Mouse (Mus musculus) forebrain, embryonic 15.5 days (tissue): Measurements from ENCODE around the gene Mreg. TPM values are rescaled to one million over a fixed set of nuclear protein-coding genes. Genes with fewer than 3 reads are reported as not detected.

ENCODE experiments used
- ATAC-seq: fragments of 200-750 bp; cut with Nextera tagmentation; replicated peaks from 2 replicates; pipeline ENCODE4 v1.8.0; 2017; ENCODE audit warnings: mild to moderate bottlenecking, moderate TSS enrichment, moderate library complexity
- H3K27ac ChIP-seq: fragments of 300-500 bp; sonication (generic); replicated peaks from 2 replicates; pipeline ENCODE4 v1.5.1; 2015; ENCODE audit warnings: mild to moderate bottlenecking, inconsistent platforms
- H3K27me3 ChIP-seq: fragments of 300-500 bp; sonication (generic); 2 replicates; pipeline ENCODE4 v1.6.1; 2015; ENCODE audit warnings: inconsistent platforms
- H3K36me3 ChIP-seq: fragments of 300-500 bp; sonication (generic); 2 replicates; pipeline ENCODE4 v1.6.1; 2015; ENCODE audit warnings: mild to moderate bottlenecking, inconsistent platforms
- H3K4me1 ChIP-seq: fragments of 300-500 bp; sonication (generic); 2 replicates; pipeline ENCODE4 v1.6.1; 2015; ENCODE audit warnings: inconsistent platforms
- H3K4me2 ChIP-seq: fragments of 300-500 bp; sonication (generic); replicated peaks from 2 replicates; pipeline ENCODE4 v1.6.1; 2015; ENCODE audit warnings: mild to moderate bottlenecking, inconsistent platforms
- H3K4me3 ChIP-seq: fragments of 300-500 bp; sonication (generic); 2 replicates; pipeline ENCODE4 v1.5.1; 2015; ENCODE audit warnings: mild to moderate bottlenecking, inconsistent platforms
- H3K9ac ChIP-seq: fragments of 300-500 bp; sonication (generic); replicated peaks from 2 replicates; pipeline ENCODE4 v1.6.1; 2015; ENCODE audit warnings: mild to moderate bottlenecking, inconsistent platforms
- H3K9me3 ChIP-seq: fragments of 300-500 bp; sonication (generic); 2 replicates; pipeline ENCODE4 v1.6.1; 2016; ENCODE audit warnings: inconsistent platforms
- WGBS: fragments of 180-500 bp; shearing (Covaris S2); methylation state at CpG from one replicate; pipeline ENCODE4 v1.1.7; 2015; ENCODE audit warnings: mixed read lengths; 5-methylcytosine and 5-hydroxymethylcytosine counted together
- polyA plus RNA-seq: library from polyadenylated mRNA; unstranded; fragments of >200 nt; fragmentation: Nextera tagmentation; extraction: Ambion mirVana; gene quantifications from 2 replicates; pipeline ENCODE4 v1.2.1, GENCODE M21; 2015

Gene Mreg
- polyA plus RNA-seq, 1 experiment from 2014 or later: 0.94 TPM

DNA sequence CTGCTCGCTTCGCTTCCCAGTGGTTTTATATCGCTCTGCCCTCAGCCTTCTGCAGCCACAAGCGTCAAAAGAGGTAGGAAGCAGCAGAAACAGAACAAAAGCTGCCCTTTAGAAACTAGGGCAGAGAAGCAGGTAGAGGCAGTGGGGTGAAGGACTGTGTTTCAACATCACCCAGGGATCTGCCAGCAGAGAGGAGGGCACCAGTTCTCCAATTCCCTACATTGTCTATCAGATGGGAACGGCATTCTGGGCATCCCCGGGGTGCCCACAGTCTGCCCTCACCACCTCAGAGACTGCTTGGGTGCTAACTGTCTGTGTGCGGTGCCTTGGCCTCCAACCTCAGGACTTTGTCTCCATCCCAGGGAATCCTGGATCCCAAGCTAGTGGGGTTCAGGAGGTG is 32.2 kb downstream of the Mreg start:
- Histone ChIP-seq H3K27ac (no peak overlapping the region), H3K4me2 (no peak overlapping the region), H3K9ac (no peak overlapping the region), H3K4me1 (peaks cover 5% of the 10 kb centered on the region; the same call in 1 of the 2 replicates), H3K9me3 (no peaks in the 10 kb centered on the region), H3K4me3 (no peak overlapping the region), H3K27me3 (no peaks in the 10 kb centered on the region), H3K36me3 (no peaks in the 10 kb centered on the region)
- no peak for ATAC-seq
- 83% methylated on average over 7 of the region's 7 CpGs for WGBS

DNA sequence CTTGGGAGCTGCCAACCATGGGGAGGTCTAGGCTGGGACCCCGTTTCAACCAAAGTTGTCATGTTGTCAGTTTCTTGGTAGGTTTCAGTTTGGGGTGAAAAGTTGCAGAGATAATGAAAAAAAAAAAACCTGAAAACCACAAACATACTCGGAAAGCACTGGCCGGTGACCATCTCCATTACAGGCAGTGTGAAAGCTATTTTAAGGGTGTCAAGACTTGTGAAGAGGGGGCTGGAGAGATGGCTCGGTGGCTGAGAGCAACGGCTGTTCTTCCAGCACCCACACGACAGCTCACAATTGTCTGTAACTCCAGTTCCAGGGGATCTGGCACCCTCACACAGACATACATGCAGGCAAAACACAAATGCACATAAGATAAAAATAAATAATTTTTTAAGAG is 35.9 kb downstream of the Mreg start:
- H3K27me3 ChIP-seq: no peaks in the 10 kb centered on the region

DNA sequence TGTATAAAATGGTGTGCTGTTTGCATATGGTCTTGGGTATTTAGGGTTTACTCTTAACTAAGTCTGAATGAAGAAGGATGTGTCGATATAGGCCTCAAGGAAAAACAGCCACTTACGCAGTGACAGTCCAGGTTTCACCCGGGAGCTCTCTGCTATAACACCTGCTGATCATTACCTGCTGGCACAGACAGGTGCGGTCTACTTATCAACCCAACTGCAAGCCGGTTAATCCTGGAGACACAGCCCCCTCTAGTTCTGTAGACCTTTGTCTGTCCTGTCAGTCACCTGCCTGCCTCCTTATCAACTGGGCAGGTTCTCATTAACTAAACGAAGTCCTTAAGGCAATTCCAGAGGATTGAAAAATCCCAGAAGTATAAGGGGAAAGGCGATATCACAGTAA is 37.9 kb downstream of the Mreg start:
- Histone ChIP-seq H3K9me3 (no peaks in the 10 kb centered on the region), H3K27ac (no peak overlapping the region), H3K36me3 (no peaks in the 10 kb centered on the region), H3K27me3 (no peaks in the 10 kb centered on the region), H3K4me2 (no peak overlapping the region), H3K4me1 (no peaks in the 10 kb centered on the region), H3K4me3 (no peak overlapping the region), H3K9ac (no peak overlapping the region)
- 73% methylated on average over 7 of the region's 7 CpGs for WGBS
- no peak for ATAC-seq

More for the DNA sequence above, 35.9 kb downstream of the Mreg start:
- no peak overlapping the region for H3K4me3 ChIP-seq
- H3K9me3 ChIP-seq: no peaks in the 10 kb centered on the region
- H3K4me2 ChIP-seq: no peak overlapping the region
- H3K36me3 ChIP-seq: no peaks in the 10 kb centered on the region
- 81% methylated on average over 6 of the region's 6 CpGs for WGBS
- H3K9ac ChIP-seq: no peak overlapping the region
- H3K4me1 ChIP-seq: no peaks in the 10 kb centered on the region
- no peak for ATAC-seq
- no peak overlapping the region for H3K27ac ChIP-seq

DNA sequence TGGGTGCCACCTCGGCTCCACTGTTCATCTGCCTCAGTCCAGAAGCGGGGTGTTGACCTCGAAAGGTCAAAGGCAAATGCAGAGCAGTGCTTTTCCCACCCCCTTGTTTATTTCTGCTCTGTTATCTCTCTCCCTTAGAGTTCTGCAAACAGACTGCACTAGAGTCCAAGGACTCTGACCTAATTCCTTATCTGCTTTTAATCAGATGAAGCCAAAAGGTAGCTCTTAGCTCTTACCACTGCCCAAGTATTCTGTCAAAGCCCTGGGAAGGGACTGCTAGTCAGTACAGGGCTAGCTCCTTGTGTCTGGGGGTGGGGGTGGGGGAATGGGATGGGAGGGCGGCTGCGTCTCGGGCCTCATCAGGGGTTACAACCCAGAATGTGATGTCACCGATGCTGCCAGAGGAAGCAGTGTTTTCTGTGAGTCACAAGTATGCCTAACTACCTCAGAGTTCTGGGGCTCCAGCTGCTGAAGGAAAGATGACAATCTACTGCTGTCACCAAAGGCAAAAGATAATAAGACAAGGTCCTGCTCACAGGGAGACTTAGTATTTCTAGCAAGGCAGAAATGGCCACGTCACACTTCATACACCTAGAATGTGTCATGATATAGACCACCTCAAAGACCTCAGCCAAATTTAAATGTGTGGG is 38.6 kb downstream of the Mreg start:
- Histone ChIP-seq H3K9me3 (no peaks in the 10 kb centered on the region), H3K9ac (no peak overlapping the region), H3K4me2 (no peak overlapping the region), H3K27me3 (no peaks in the 10 kb centered on the region), H3K4me3 (no peak overlapping the region), H3K36me3 (no peaks in the 10 kb centered on the region), H3K4me1 (no peaks in the 10 kb centered on the region), H3K27ac (no peak overlapping the region)
- no peak for ATAC-seq
- 81% methylated on average over 8 of the region's 8 CpGs for WGBS

DNA sequence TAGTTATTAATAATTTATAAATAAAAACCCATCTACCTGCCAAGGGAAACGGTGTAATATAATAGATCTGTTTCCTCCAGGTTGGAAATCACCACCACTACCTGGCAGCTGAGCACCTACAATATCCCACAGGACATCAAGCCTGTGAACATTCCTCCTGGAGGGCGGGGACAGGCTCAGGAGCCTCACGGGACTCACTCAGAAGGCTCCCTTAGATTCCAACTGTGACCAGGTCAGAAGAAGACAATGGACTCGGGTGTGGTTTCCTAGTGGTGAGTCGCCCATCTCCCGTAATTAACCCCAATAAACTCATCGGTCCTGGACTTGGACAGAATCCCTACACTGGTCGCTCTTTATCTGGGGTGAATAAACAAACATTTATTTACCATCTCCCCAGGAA is 39.3 kb downstream of the Mreg start:
- no peak for ATAC-seq
- H3K36me3 ChIP-seq: no peaks in the 10 kb centered on the region
- no peak overlapping the region for H3K4me3 ChIP-seq
- WGBS: 87% methylated on average over 8 of the region's 8 CpGs
- no peaks in the 10 kb centered on the region for H3K27me3 ChIP-seq
- no peaks in the 10 kb centered on the region for H3K4me1 ChIP-seq
- H3K9me3 ChIP-seq: no peaks in the 10 kb centered on the region
- H3K4me2 ChIP-seq: no peak overlapping the region
- H3K9ac ChIP-seq: no peak overlapping the region
- no peak overlapping the region for H3K27ac ChIP-seq

DNA sequence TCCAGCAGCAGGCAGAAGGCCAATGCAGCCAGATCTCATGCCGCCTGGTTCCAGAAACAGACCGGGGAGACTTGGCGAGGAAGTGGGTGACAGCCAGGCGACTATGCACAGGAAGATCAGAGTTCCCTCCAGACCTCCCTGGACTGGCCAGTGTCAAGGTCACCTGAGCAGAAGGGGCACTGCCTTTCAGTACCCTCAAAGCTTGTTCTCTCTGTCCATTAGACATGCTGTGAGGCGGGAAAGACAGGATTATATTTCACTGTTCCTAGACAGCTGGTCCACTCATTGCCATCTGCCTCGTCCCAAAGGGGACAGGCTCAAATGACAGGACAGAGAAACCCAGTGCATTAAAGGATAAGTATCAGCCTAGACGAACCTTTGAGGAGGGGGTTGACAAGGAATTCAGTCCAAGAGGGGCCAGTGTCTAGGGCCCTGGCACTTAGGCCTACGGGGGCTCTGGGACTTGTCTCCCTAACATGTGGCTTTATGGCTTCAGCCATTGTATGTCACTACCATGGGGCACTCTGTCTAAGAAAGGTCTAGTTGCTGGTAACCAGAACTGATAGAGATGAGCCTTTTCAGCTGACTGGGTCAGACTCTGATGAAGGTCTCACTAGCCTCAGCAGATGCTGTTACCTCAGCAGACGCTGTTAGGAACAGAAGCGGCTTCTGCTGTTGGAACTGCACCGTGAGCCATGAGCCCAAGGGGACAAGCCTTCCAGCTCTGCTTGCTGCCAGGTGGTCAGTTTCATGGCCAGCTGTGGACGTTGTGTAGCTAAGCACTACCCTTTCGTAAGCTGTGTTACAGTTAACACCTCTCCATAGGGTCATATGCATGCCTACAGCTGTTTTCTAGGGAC is 40.9 kb downstream of the Mreg start:
- no peaks in the 10 kb centered on the region for H3K36me3 ChIP-seq
- H3K4me2 ChIP-seq: no peak overlapping the region
- H3K4me1 ChIP-seq: no peaks in the 10 kb centered on the region
- H3K27ac ChIP-seq: no peak overlapping the region
- 83% methylated on average over 13 of the region's 13 CpGs for WGBS
- no peak overlapping the region for H3K9ac ChIP-seq
- H3K27me3 ChIP-seq: no peaks in the 10 kb centered on the region
- no peak for ATAC-seq
- no peaks in the 10 kb centered on the region for H3K9me3 ChIP-seq
- H3K4me3 ChIP-seq: no peak overlapping the region

DNA sequence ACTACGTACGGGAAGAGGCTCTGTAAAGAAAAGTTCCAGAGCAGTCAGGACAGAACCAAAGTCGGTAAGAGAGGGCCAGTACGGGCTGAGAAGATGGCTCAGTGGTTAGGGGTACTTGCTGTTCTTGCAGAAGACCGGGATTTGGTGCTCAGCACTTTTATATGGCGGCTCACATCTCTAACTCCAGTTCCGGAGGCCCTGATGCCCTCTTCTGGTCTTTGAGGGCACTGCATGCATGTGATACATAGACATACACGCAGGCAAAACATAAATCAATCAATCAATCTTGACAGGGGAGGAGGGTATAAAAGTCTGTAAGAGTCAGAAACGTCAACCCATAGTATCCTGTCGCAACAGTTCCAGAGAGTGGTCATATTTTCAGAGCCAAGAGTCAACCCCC is 45.1 kb downstream of the Mreg start:
- H3K4me1 ChIP-seq: no peaks in the 10 kb centered on the region
- no peaks in the 10 kb centered on the region for H3K36me3 ChIP-seq
- no peak overlapping the region for H3K27ac ChIP-seq
- 96% methylated on average over 10 of the region's 10 CpGs for WGBS
- H3K4me2 ChIP-seq: no peak overlapping the region
- H3K4me3 ChIP-seq: no peak overlapping the region
- no peaks in the 10 kb centered on the region for H3K9me3 ChIP-seq
- no peaks in the 10 kb centered on the region for H3K27me3 ChIP-seq
- H3K9ac ChIP-seq: no peak overlapping the region
- ATAC-seq: no peak

DNA sequence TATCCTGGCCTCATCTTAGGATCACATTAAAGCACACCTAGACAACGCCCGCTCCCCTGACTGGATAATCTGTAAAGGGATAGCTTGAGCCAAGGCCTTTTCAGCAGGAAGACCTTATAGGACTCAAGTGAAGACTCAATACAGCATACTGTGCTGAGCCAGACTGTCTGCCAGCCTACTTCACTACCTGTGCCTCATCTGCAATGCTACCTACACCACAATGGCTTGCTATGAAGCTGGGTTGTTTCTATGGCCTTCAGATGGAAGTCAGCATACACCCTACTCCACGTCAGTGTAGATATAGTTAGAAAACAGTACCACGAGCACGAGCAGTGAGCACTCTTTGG is 45.7 kb downstream of the Mreg start:
- Histone ChIP-seq H3K9me3 (no peaks in the 10 kb centered on the region), H3K4me3 (no peak overlapping the region), H3K27me3 (no peaks in the 10 kb centered on the region), H3K4me2 (no peak overlapping the region), H3K9ac (no peak overlapping the region), H3K4me1 (no peaks in the 10 kb centered on the region), H3K27ac (no peak overlapping the region), H3K36me3 (no peaks in the 10 kb centered on the region)
- ATAC-seq: no peak
- 97% methylated on average over 5 of the region's 5 CpGs for WGBS

DNA sequence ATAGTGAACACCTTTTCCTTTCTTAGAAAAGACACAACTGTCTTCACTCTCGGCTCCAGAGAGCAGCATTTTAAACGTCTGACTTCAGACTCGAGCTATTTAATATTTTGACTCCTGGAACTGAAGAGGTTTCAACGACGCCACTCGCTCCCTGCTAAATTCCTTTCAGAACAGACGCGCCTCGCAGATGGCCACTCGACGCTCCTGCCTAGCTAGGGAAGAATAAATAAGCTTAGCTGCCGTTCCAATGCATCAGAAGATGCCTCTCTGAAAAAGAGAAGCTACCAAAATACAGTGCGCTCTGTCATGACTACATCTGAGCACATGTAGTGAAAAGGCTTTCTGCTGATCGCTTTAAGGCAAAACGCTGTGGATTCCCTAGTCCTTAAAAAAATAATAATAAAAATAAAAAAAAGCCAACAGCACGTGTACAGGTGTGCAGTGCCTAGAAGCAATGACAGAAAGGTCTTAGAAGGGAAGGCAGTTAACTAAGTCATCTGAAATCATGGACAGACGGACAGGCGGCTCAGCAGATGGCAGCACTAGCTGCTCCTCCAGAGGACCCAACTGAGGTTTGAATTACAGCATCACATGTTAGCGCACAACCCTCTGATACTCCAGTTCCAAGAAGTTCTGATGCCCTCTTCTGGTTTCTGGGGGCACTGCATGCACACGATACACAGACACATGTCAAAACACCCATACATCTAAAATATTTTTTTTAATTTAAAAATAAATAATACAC is 46.2 kb downstream of the Mreg start:
- ATAC-seq: no peak
- H3K27ac ChIP-seq: no peak overlapping the region
- no peaks in the 10 kb centered on the region for H3K27me3 ChIP-seq
- no peak overlapping the region for H3K4me2 ChIP-seq
- H3K36me3 ChIP-seq: no peaks in the 10 kb centered on the region
- no peak overlapping the region for H3K4me3 ChIP-seq
- 87% methylated on average over 20 of the region's 20 CpGs for WGBS
- H3K9ac ChIP-seq: no peak overlapping the region
- H3K4me1 ChIP-seq: no peaks in the 10 kb centered on the region
- H3K9me3 ChIP-seq: no peaks in the 10 kb centered on the region

DNA sequence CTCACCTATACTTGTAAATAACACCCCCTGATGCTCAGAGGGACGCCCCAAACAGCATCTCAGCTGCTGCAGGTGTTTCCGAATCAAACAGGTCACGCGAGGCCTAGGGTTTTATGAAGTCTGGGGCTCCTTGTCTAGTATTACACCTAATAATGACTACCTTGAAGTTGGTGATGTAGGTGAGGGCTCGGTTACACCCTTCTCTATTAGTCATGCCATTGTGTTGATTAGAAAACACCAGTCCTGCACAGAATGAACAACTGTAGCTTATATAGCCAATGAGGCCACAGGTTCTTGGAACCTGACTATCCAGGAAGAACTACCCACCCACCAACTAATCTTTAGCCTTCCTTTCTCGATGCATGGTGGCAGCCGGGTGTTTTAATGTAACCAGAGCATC is 51.8 kb downstream of the Mreg start:
- H3K27ac ChIP-seq: no peak overlapping the region
- no peak overlapping the region for H3K4me3 ChIP-seq
- H3K36me3 ChIP-seq: no peaks in the 10 kb centered on the region
- H3K9ac ChIP-seq: no peak overlapping the region
- H3K9me3 ChIP-seq: no peaks in the 10 kb centered on the region
- H3K4me2 ChIP-seq: no peak overlapping the region
- H3K27me3 ChIP-seq: no peaks in the 10 kb centered on the region
- 90% methylated on average over 7 of the region's 7 CpGs for WGBS
- ATAC-seq: no peak
- no peaks in the 10 kb centered on the region for H3K4me1 ChIP-seq

DNA sequence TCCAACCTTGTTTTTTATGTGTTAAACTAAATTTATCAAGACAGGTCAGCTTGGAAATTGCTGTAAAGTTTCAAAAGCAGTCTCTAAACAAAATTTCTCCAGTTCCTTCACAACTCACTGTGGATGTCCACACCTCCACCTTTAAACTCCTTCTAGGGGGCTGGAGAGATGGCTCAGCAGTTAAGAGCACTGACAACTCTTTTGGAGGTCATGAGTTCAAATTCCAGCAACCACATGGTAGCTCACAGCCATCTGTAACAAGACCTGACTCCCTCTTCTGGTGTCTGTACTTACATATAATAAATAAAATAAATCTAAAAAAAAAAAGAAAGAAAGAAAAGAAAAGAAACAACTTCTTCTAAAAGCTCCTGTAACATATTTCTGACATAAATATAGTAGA is 67.1 kb downstream of the Mreg start:
- no peak for ATAC-seq
- H3K27me3 ChIP-seq: no peaks in the 10 kb centered on the region
- H3K9me3 ChIP-seq: no peaks in the 10 kb centered on the region
- H3K9ac ChIP-seq: no peak overlapping the region
- no peak overlapping the region for H3K4me2 ChIP-seq
- no peaks in the 10 kb centered on the region for H3K4me1 ChIP-seq
- H3K27ac ChIP-seq: no peak overlapping the region
- H3K36me3 ChIP-seq: no peaks in the 10 kb centered on the region
- H3K4me3 ChIP-seq: no peak overlapping the region

DNA sequence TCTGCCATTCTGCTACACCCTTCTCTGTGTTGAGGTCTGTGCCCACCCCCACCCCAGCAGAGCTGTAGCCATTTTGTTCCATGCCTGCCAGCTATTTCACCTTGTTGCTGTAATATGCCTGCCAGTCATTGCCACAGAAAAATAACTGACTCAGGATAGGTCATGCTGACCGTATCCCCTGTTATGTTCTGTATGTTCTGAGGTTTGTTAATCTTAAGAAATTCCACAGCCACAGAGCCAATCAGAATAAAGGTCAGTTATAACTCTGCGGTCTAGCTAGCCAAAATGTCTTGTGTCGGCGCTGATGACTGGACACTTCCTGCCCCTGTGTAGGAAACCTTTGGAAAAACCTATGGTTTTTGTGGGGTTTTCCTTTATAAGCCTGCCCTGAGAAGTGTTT is 67.7 kb downstream of the Mreg start:
- H3K36me3 ChIP-seq: no peaks in the 10 kb centered on the region
- H3K4me3 ChIP-seq: no peak overlapping the region
- no peak overlapping the region for H3K9ac ChIP-seq
- WGBS: 95% methylated on average over 4 of the region's 4 CpGs
- H3K4me2 ChIP-seq: no peak overlapping the region
- no peak for ATAC-seq
- no peak overlapping the region for H3K27ac ChIP-seq
- H3K4me1 ChIP-seq: no peaks in the 10 kb centered on the region
- H3K27me3 ChIP-seq: no peaks in the 10 kb centered on the region
- H3K9me3 ChIP-seq: no peaks in the 10 kb centered on the region
